Mouse (Mus musculus) ES-E14 (cell line): Measurements from ENCODE around the gene Pkm.

ENCODE experiments used
- HCFC1 ChIP-seq: IDR thresholded peaks from 2 replicates; pipeline ENCODE4 v1.6.1; 2012; ENCODE audit warnings: low read length, inconsistent platforms, borderline replicate concordance; ENCODE audit not compliant: insufficient read depth
- MAFK ChIP-seq: IDR thresholded peaks from 2 replicates; pipeline ENCODE4 v1.6.1; 2014; ENCODE audit warnings: mild to moderate bottlenecking, low read depth, low read length, inconsistent platforms; ENCODE audit not compliant: insufficient read depth
- ZC3H11A ChIP-seq: IDR thresholded peaks from 2 replicates; pipeline ENCODE4 v1.6.1; 2012; ENCODE audit warnings: low read depth, mild to moderate bottlenecking, inconsistent platforms, low read length, borderline replicate concordance
- ZNF384 ChIP-seq: IDR thresholded peaks from 2 replicates; pipeline ENCODE4 v1.6.1; 2012; ENCODE audit warnings: low read depth, low read length, inconsistent platforms

GRCm38 (mm10) chr9:59673427-59673826 is 17.3 kb downstream of the Pkm start:
- TF ChIP-seq ZC3H11A (no peak), ZNF384 (no peak), HCFC1 (no peak), MAFK (no peak)
